Mouse (Mus musculus): Measurements from ENCODE around the gene Nip7. TPM values are rescaled to one million over a fixed set of nuclear protein-coding genes. Genes with fewer than 3 reads are reported as not detected.

Gene Nip7
- polyA plus RNA-seq, 2 experiments: 103 to 123 TPM

DNA sequence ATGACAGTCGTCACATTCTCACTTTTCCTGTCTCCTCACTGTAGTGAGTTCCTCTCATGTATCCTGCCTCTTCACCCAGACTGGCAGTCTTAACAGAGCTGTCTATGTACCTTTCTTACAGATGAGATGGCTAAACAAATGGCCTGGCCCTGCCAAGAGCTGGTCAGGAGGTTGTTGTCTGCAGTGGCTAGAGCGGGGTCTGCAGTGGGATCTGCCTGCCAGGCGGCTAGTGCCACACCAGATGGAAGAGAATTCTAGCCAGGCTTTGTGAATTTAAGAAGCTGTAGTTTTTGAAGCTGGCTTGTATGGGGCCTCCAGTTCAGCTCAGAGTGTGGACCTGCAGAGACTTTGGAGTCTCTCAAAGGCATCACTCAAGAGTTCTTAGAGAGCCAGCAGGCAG, 21.0 kb upstream of the Nip7 start:
- H3K36me3 ChIP-seq (ENCODE audit: control insufficient read depth, insufficient read depth, low read length): peaks cover 40% of the 10 kb centered on the region
- DNase-seq (ENCODE audit: low spot score): no peak
- H3K9me3 ChIP-seq (ENCODE audit: control insufficient read depth, low read length): no peaks in the 10 kb centered on the region
- no peak overlapping the region for H3K4me2 ChIP-seq (replicated peaks; ENCODE audit: low read depth, low read length, severe bottlenecking)
- H3K27ac ChIP-seq (replicated peaks; ENCODE audit: low read depth, low read length): no peak overlapping the region
- H3K27me3 ChIP-seq (ENCODE audit: control insufficient read depth, insufficient read depth, low read length): no peaks in the 10 kb centered on the region
- 85% methylated on average over 3 of the region's 3 CpGs for WGBS
- TF ChIP-seq POLR2A (IDR thresholded peaks at IDR 0.05; ENCODE audit: borderline replicate concordance, extremely low read depth, insufficient read depth, insufficient read length): no peak
- H3K4me3 ChIP-seq (replicated peaks; ENCODE audit: low read length): no peak overlapping the region
- no peak overlapping the region for H3K9ac ChIP-seq (ENCODE audit: low read depth, low read length, severe bottlenecking)
- H3K4me1 ChIP-seq (ENCODE audit: control insufficient read depth, insufficient read depth, low read length): peaks cover 7% of the 10 kb centered on the region
- no peak for ATAC-seq (ENCODE audit: low FRiP score, low read depth)

DNA sequence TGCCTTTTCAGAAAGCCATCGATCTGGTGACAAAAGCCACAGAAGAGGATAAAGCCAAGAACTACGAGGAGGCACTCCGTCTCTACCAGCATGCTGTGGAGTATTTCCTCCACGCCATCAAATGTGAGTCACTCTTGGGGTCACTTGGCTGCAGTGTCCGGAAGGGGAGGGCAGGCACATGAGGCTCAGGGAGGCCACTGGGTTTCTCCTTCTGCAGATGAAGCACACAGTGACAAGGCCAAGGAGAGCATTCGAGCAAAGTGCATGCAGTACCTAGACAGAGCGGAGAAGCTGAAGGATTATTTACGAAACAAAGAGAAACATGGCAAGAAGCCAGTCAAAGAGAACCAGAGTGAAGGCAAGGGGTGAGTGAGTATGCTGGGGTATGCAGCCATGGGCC, 20.1 kb upstream of the Nip7 start:
- WGBS: 92% methylated on average over 8 of the region's 8 CpGs
- Histone ChIP-seq H3K4me3 (replicated peaks; ENCODE audit: low read length) (no peak overlapping the region), H3K27ac (replicated peaks; ENCODE audit: low read depth, low read length) (no peak overlapping the region), H3K27me3 (ENCODE audit: control insufficient read depth, insufficient read depth, low read length) (no peaks in the 10 kb centered on the region), H3K4me1 (ENCODE audit: control insufficient read depth, insufficient read depth, low read length) (peaks cover 7% of the 10 kb centered on the region), H3K9ac (ENCODE audit: low read depth, low read length, severe bottlenecking) (no peak overlapping the region), H3K4me2 (replicated peaks; ENCODE audit: low read depth, low read length, severe bottlenecking) (no peak overlapping the region), H3K36me3 (ENCODE audit: control insufficient read depth, insufficient read depth, low read length) (peaks cover 50% of the 10 kb centered on the region), H3K9me3 (ENCODE audit: control insufficient read depth, low read length) (no peaks in the 10 kb centered on the region)
- no peak for ATAC-seq (ENCODE audit: low FRiP score, low read depth)
- no peak for DNase-seq (ENCODE audit: low spot score)
- no peak for TF ChIP-seq POLR2A (IDR thresholded peaks at IDR 0.05; ENCODE audit: borderline replicate concordance, extremely low read depth, insufficient read depth, insufficient read length)

DNA sequence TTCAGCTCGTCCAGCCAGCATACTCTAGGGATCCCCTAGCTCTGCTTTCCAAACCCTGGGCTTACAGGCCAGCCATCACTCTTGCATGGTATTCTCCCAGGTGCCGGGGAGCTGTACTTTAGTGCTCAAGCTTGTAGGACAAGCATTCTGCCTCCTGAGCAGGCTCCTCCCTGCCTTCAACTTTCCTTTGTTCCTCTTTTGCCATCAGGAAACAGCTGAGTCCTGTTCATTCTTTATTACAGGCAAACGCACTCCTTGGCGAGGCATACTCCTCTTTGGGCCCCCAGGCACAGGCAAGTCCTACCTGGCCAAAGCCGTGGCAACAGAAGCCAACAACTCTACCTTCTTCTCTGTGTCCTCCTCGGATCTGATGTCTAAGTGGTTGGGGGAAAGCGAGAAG, 16.0 kb upstream of the Nip7 start:
- Histone ChIP-seq H3K4me3 (replicated peaks; ENCODE audit: low read length) (no peak overlapping the region), H3K27ac (replicated peaks; ENCODE audit: low read depth, low read length) (no peak overlapping the region), H3K9ac (ENCODE audit: low read depth, low read length, severe bottlenecking) (no peak overlapping the region), H3K4me2 (replicated peaks; ENCODE audit: low read depth, low read length, severe bottlenecking) (no peak overlapping the region), H3K27me3 (ENCODE audit: control insufficient read depth, insufficient read depth, low read length) (no peaks in the 10 kb centered on the region), H3K4me1 (ENCODE audit: control insufficient read depth, insufficient read depth, low read length) (no peaks in the 10 kb centered on the region), H3K36me3 (ENCODE audit: control insufficient read depth, insufficient read depth, low read length) (peaks cover 87% of the 10 kb centered on the region), H3K9me3 (ENCODE audit: control insufficient read depth, low read length) (no peaks in the 10 kb centered on the region)
- TF ChIP-seq POLR2A (IDR thresholded peaks at IDR 0.05; ENCODE audit: borderline replicate concordance, extremely low read depth, insufficient read depth, insufficient read length): no peak
- ATAC-seq (ENCODE audit: low FRiP score, low read depth): no peak
- no peak for DNase-seq (ENCODE audit: low spot score)
- WGBS: 81% methylated on average over 7 of the region's 7 CpGs

DNA sequence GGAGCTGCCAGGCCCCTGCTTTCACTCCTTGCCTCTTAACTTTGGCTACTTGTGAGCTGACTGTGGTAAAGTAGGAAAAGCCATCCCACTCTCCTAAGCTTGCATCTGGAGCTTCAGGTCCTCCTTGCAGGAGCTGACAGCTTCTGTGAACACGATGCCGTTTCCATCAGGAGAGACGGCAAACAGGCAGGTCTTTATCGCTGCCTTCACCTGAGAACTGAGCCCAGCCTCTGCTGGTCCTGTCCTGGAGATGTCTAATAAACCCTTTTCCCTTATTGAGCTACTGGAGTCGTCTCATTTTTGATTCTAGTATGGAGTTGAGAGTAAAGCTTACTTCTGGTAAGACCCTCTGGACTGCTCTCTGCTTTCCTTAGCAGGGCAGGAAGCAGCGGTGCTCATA, 11.2 kb upstream of the Nip7 start:
- DNase-seq (ENCODE audit: low spot score) (no peak), ATAC-seq (ENCODE audit: low FRiP score, low read depth) (no peak)
- no peak overlapping the region for H3K4me3 ChIP-seq (replicated peaks; ENCODE audit: low read length)
- H3K27ac ChIP-seq (replicated peaks; ENCODE audit: low read depth, low read length): no peak overlapping the region
- H3K36me3 ChIP-seq (ENCODE audit: control insufficient read depth, insufficient read depth, low read length): peaks cover 79% of the 10 kb centered on the region
- H3K4me1 ChIP-seq (ENCODE audit: control insufficient read depth, insufficient read depth, low read length): peaks cover 10% of the 10 kb centered on the region; the same call in 1 of the 2 replicates
- no peaks in the 10 kb centered on the region; the same call in 1 of the 2 replicates for H3K9me3 ChIP-seq (ENCODE audit: control insufficient read depth, low read length)
- H3K27me3 ChIP-seq (ENCODE audit: control insufficient read depth, insufficient read depth, low read length): no peaks in the 10 kb centered on the region
- no peak overlapping the region for H3K9ac ChIP-seq (ENCODE audit: low read depth, low read length, severe bottlenecking)
- no peak overlapping the region for H3K4me2 ChIP-seq (replicated peaks; ENCODE audit: low read depth, low read length, severe bottlenecking)
- WGBS: 94% methylated on average over 6 of the region's 6 CpGs
- no peak for TF ChIP-seq POLR2A (IDR thresholded peaks at IDR 0.05; ENCODE audit: borderline replicate concordance, extremely low read depth, insufficient read depth, insufficient read length)

DNA sequence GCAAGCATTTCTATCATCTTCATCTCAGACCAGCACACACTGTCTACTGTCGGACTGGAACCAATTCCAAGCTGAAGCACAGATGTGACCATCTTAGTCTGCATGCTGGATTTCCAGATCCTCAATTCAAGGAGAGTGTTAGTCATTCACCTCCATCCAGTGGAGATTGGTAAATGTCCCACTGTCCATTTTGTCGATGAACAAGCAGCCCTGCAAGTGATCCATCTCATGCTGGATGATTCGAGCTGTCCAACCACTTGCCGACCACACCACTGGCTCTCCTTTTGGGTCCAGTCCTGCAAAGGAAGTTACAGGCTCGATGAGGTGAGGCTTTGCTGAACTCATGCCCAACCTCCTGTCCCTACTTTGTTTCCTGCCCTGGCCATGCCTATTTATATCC, 9.7 kb upstream of the Nip7 start:
- ATAC-seq (ENCODE audit: low FRiP score, low read depth) (no peak), DNase-seq (ENCODE audit: low spot score) (no peak)
- Histone ChIP-seq H3K27ac (replicated peaks; ENCODE audit: low read depth, low read length) (no peak overlapping the region), H3K4me2 (replicated peaks; ENCODE audit: low read depth, low read length, severe bottlenecking) (no peak overlapping the region), H3K9ac (ENCODE audit: low read depth, low read length, severe bottlenecking) (no peak overlapping the region), H3K9me3 (ENCODE audit: control insufficient read depth, low read length) (no peaks in the 10 kb centered on the region; the same call in 1 of the 2 replicates), H3K27me3 (ENCODE audit: control insufficient read depth, insufficient read depth, low read length) (no peaks in the 10 kb centered on the region), H3K4me1 (ENCODE audit: control insufficient read depth, insufficient read depth, low read length) (peaks cover 10% of the 10 kb centered on the region; the same call in 1 of the 2 replicates), H3K4me3 (replicated peaks; ENCODE audit: low read length) (0 out of 2 replicates have a peak overlapping the region, but pooled peaks have one; percentile 7), H3K36me3 (ENCODE audit: control insufficient read depth, insufficient read depth, low read length) (peaks cover 80% of the 10 kb centered on the region)
- WGBS: 88% methylated on average over 5 of the region's 5 CpGs
- no peak for TF ChIP-seq POLR2A (IDR thresholded peaks at IDR 0.05; ENCODE audit: borderline replicate concordance, extremely low read depth, insufficient read depth, insufficient read length)

Data from limb, embryonic 14.5 days (tissue).